Mouse (Mus musculus): ENCODE measurements around the gene Kif23. TPM values are rescaled to one million over a fixed set of nuclear protein-coding genes. Genes with fewer than 3 reads are reported as not detected.

Kif23 gene
- total RNA-seq, 2 experiments from 2014 or later, result 1.9 to 2.0 TPM

- intact Hi-C loops (cut with DNase I), result no loop called here
- DNase-seq (ENCODE audit: low spot score in 2 of 2), result no peak
These were observed 5.7 kb upstream of the Kif23 start for GRCm38 (mm10) chr9:61952241-61952640.

GRCm38 (mm10) chr9:61947402-61948346, 1.1 kb upstream of the Kif23 start:
- intact Hi-C loops (cut with DNase I), result loop anchor here (5.0 kb wide), 1 partner anchor 295 kb away; no protein-coding TSS in a partner anchor
- DNase-seq (ENCODE audit: low spot score in 2 of 2), result peak; percentile 72 to 80

DNA sequence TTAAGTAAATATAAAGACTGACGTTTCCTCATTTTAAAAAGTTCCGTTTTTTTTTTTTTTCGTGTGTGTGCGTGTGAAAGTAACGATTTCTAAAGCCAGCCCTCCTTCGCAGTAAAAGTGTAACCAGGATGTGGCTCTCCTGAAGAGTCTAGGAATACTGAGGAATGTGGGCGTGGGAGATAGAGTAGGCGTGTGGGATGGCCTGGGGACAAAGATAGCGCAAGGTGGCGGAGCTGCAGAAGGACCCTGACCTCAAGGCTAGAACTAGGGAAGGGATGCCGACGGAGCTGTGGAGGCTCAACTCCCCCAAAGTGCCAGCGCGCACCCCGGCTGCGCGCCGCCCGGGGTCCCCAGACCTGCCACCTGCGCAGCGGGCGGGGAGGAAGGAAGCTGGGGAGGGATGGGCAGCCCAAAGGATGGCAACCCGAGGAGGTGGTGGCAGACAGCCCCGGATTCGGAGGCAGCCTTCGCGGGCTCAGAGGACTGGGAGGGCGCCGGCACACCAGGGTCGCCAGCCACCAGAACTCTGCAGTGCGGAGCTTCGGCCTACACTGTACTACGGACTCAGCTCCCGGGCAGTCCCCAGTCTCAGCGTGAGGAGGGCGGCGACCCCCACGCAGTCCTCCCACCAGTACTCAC, 482 bp downstream of the Kif23 start:
- intact Hi-C loops (cut with DNase I), result loop anchor here (5.0 kb wide), 1 partner anchor 296 kb away; no protein-coding TSS in a partner anchor
- no peak for DNase-seq (ENCODE audit: low spot score in 2 of 2)

GRCm38 (mm10) chr9:61941054-61941453, 5.5 kb downstream of the Kif23 start:
- intact Hi-C loops (cut with DNase I), result no loop called here
- DNase-seq (ENCODE audit: low spot score in 2 of 2), result no peak

DNA sequence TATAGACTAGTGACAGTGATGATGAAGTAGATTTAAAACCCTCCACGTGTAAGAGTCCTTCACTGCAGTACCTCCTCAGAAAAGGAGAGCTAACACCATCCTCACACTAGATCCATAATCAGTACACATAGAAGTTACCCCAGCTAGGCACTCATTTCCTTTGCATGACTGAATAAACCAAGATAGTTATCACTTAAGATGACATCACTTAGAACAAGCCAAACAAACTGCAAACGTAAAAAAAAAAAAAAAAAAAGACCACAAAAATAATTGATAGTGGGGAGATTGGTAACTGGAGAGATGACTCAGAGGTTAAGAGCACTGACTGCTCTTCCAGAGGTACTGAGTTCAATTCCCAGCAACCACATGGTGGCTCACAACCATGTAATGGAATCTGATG, 13.2 kb downstream of the Kif23 start:
- intact Hi-C loops (cut with DNase I), result no loop called here

DNA sequence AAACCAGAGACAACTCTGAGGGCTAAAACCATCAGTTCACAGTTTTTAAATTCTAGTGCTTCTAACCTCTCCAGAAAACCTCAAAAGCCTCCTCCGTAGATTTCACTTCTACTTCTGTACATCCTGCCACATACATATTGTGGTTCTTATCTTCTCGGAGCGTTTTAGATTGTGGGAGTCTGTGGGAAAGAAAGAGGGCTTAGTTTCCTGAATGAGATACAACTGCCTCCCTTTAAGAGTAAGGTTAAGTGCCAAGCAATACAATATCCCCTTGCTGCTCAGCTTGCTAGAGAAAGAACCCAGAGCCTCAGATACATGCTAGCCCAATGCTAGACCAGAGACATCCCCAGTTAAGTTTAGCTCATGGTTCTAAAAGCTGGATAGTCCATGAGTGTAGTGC, 14.6 kb downstream of the Kif23 start:
- DNase-seq (ENCODE audit: low spot score in 2 of 2), result no peak
- intact Hi-C loops (cut with DNase I), result no loop called here

More for the DNA sequence above, 13.2 kb downstream of the Kif23 start:
- DNase-seq (ENCODE audit: low spot score in 2 of 2), result no peak

GRCm38 (mm10) chr9:61925086-61925660, 21.4 kb downstream of the Kif23 start:
- DNase-seq (ENCODE audit: low spot score in 2 of 2), result no peak
- intact Hi-C loops (cut with DNase I), result no loop called here

- DNase-seq (ENCODE audit: low spot score in 2 of 2), result no peak
- intact Hi-C loops (cut with DNase I), result no loop called here
These were observed 26.2 kb downstream of the Kif23 start for GRCm38 (mm10) chr9:61920331-61920730.

DNA sequence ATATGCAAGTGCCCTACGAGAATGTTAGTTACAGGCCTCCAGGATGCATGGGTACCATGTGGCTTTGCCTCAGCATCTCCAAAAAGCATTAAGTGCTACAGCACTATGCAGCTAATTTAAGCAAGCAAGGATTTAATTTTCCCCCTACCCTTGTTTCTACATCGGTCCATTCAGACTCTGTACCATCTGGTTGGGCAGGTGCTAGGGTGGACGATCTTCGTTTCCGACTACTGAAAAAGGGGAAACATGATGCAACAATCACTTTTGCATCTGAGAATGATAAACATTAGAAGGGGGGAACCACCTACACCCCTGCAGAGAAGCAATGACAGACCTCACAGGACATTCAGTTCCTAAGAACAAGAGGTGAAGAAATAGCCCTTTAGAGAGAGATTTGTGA, 27.1 kb downstream of the Kif23 start:
- DNase-seq (ENCODE audit: low spot score in 2 of 2), result no peak
- intact Hi-C loops (cut with DNase I), result no loop called here

DNA sequence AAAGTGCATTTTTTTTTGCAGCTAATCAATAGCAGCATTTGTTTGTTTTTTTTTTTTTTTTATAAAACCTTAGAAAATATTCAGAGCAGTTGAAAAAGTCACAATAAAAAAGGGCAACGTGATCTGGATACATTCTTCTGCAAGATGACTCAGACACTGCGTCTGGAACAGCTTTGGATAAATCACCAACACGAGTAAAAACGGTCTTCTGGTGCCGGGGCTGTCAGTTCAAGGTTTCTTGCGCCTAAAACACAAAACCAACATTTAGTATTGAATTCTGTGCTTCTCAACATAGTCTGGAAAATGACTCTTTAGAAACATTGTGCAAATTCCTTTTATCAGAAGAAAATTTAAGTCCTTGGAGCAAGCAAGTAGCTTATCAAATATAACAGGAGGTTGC, 29.1 kb downstream of the Kif23 start:
- DNase-seq (ENCODE audit: low spot score in 2 of 2), result no peak
- intact Hi-C loops (cut with DNase I), result no loop called here

DNA sequence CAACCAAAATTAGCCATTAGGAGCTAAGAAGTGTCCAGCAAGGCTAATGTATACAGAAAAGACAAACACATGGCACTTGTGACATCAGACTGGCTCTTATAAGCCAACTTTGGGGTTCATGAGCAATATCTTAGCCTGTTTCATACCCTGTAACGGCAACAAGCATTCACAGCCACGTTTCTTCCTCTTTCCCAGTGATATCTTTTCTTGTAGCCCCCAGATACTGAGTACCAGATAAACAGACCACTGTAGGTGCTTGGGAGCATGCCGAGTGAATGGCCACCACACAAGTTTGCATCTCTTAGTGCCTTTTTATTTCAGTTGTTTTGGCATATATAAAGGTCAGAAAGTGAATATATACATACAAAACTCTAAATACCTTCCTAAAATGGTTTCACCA, 29.6 kb downstream of the Kif23 start:
- intact Hi-C loops (cut with DNase I), result no loop called here
- no peak for DNase-seq (ENCODE audit: low spot score in 2 of 2)

- no peak for DNase-seq (ENCODE audit: low spot score in 2 of 2)
- intact Hi-C loops (cut with DNase I), result no loop called here
These were observed 31.1 kb downstream of the Kif23 start for GRCm38 (mm10) chr9:61915393-61916005.

DNA sequence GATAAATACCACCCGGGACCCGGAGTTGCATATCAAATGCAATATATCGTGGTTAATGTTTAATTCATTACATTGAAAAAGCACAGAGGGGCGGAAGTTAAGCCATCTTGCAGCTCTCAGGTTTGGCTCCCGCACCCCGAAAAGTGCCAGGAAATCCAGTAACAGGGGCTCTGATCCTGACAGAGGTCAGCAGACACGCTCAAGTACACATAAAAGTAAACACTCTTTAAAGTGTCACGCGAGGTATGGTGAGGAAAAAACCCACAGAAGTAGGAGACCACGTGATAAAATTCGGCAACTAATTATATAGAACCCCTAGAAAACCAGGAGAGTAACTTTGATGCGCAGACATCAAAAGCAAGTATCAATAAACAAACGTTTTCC, 31.7 kb downstream of the Kif23 start:
- intact Hi-C loops (cut with DNase I), result no loop called here
- DNase-seq (ENCODE audit: low spot score in 2 of 2), result no peak

DNA sequence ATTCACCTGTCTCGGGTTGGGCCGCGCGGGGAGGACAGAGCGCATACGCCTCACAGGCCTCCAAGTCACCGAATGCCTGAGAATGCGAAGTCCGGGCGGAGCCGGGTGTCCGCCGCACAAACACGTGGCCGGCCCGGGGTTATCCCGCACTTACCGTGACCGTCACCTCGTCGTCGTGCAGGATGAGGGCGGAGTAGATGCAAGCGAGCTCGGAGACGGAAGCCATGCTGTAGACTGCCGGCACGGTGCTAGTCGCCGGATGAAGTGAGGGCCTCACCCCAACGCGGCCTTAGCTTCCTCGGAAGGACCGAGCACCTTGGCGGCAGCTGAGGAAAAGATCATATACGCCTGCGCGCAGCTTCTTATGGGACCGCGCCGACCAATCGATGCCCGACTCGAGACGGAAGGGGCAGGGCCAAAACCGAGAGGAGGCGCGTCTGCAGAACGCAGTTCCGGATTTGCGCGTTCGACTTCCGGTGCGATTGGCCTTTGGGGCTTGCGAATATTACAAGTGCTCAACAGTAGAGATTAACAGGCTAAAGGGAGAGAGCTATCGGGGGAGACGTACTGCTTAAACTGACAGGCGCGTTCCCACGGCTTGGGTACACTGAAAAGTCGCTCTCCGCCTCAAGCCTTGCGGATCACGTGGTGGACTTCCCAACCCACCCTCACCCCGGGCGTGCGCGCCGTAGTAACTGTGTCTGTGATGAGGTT, 32.2 kb downstream of the Kif23 start, which contains the start of gene Rplp1:
Rplp1 (minus strand) TSS at position 340 of the 714 bp plus-strand sequence.
- intact Hi-C loops (cut with DNase I), result no loop called here
- peak; percentile 96 to 97 for DNase-seq (ENCODE audit: low spot score in 2 of 2)

DNA sequence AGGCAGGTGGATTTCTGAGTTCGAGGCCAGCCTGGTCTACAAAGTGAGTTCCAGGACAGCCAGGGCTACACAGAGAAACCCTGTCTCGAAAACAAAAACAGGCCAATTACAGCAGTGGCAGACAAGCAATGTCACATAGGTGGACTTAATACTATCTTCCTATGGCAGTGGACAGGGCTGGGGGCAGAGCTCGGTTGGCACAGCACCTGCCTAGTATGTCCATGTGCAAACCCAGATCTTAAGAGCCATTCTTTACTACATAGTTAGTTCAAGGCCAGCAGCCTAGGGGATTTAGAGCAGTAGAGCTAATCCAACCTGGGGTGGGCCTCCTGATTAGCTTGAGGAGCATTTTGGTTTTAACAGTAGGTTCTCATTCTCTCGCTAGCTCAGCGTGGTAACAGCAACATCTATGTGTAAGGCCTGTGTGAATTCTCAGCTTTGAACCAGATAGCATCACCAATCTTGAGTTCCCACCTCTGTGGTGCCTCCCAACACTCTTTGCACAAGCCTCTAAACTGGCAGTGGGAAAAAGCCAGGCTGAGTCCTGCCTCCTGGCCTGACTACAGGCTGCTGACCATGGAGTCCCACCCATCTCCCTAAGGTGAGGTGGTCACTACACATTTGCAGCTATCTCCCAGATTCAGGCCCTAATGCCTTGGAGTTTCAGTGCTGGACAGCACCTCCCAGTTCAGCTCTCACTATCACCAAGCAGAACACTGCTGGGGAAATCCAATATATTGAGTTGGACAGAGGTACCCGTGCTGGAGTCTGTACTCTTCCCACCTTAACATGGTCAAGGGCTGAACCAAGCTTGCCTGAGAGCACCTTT, 35.1 kb downstream of the Kif23 start:
- intact Hi-C loops (cut with DNase I), result no loop called here
- DNase-seq (ENCODE audit: low spot score in 2 of 2), result no peak

GRCm38 (mm10) chr9:61910526-61911256, 35.9 kb downstream of the Kif23 start:
- intact Hi-C loops (cut with DNase I), result no loop called here
- no peak for DNase-seq (ENCODE audit: low spot score in 2 of 2)

- no peak for DNase-seq (ENCODE audit: low spot score in 2 of 2)
- intact Hi-C loops (cut with DNase I), result no loop called here
These were observed 36.9 kb downstream of the Kif23 start for GRCm38 (mm10) chr9:61909633-61910032.

All from left cerebral cortex, postnatal 14 days (tissue).